Mouse (Mus musculus) MEL (cell line): ENCODE measurements around the gene Sox1. TPM values are rescaled to one million over a fixed set of nuclear protein-coding genes. Genes with fewer than 3 reads are reported as not detected.

Experiments
- DNase-seq: peaks from one replicate; pipeline ENCODE4 v3.0.0; 2011; ENCODE audit warnings: low read depth, low spot score
- H3K27ac ChIP-seq: 2 replicates; pipeline ENCODE4 v1.5.1; 2012; ENCODE audit warnings: low read depth, mild to moderate bottlenecking, control low read depth, low read length, moderate library complexity; ENCODE audit not compliant: control insufficient read depth
- H3K27me3 ChIP-seq, 2 experiments: fragments of 150-350 bp in 1 of 2; sonication (generic) in 1 of 2; 2 replicates each; pipeline ENCODE4 v1.6.1; 2012; ENCODE audit warnings: low read length in 2 of 2, mild to moderate bottlenecking in 2 of 2, improper control_type of control experiment in 1 of 2, moderate library complexity in 1 of 2; ENCODE audit not compliant: insufficient read depth in 2 of 2, control insufficient read depth in 1 of 2
- H3K36me3 ChIP-seq, 2 experiments: 2 replicates each; pipeline ENCODE4 v1.6.1; 2012 to 2014; ENCODE audit warnings: low read length in 2 of 2, improper control_type of control experiment in 1 of 2, inconsistent platforms in 1 of 2, mild to moderate bottlenecking in 1 of 2; ENCODE audit not compliant: insufficient read depth in 2 of 2, control insufficient read depth in 1 of 2
- H3K4me1 ChIP-seq, 2 experiments: fragments of 150-350 bp in 1 of 2; sonication (generic) in 1 of 2; 2 replicates each; pipeline ENCODE4 v1.6.1; 2012; ENCODE audit warnings: low read length in 2 of 2, improper control_type of control experiment in 1 of 2, mild to moderate bottlenecking in 1 of 2; ENCODE audit not compliant: insufficient read depth in 2 of 2, control insufficient read depth in 1 of 2
- H3K4me3 ChIP-seq, 2 experiments: fragments of 150-350 bp in 1 of 2; sonication (generic) in 1 of 2; 2 replicates each; pipeline ENCODE4 v1.5.1; 2012; ENCODE audit warnings: low read depth in 2 of 2, low read length in 2 of 2, mild to moderate bottlenecking in 2 of 2, moderate library complexity in 2 of 2, control low read depth in 1 of 2, improper control_type of control experiment in 1 of 2; ENCODE audit not compliant: control insufficient read depth in 1 of 2, insufficient read depth in 1 of 2
- H3K79me2 ChIP-seq: 2 replicates; pipeline ENCODE4 v1.6.1; 2012; ENCODE audit warnings: mild to moderate bottlenecking, low read length, moderate library complexity; ENCODE audit not compliant: control insufficient read depth, poor library complexity, insufficient read depth
- H3K9ac ChIP-seq: 2 replicates; pipeline ENCODE4 v1.6.1; 2012; ENCODE audit warnings: low read depth, mild to moderate bottlenecking, control low read depth, low read length, moderate library complexity; ENCODE audit not compliant: control insufficient read depth, poor library complexity, severe bottlenecking
- H3K9me3 ChIP-seq: fragments of 150-350 bp; sonication (generic); replicated peaks from 2 replicates; pipeline ENCODE4 v1.6.1; 2012; ENCODE audit warnings: mild to moderate bottlenecking, low read length, improper control_type of control experiment, moderate library complexity; ENCODE audit not compliant: insufficient read depth
- BHLHE40 ChIP-seq: IDR thresholded peaks from 2 replicates; pipeline ENCODE4 v1.6.1; 2012; ENCODE audit warnings: low read depth, mild to moderate bottlenecking, inconsistent platforms, low read length, improper control_type of control experiment, borderline replicate concordance
- CHD1 ChIP-seq: IDR thresholded peaks from 2 replicates; pipeline ENCODE4 v1.6.1; 2012; ENCODE audit warnings: low read depth, mild to moderate bottlenecking, inconsistent platforms, low read length, improper control_type of control experiment
- CHD2 ChIP-seq: IDR thresholded peaks from 2 replicates; pipeline ENCODE4 v1.6.1; 2011; ENCODE audit warnings: low read length, improper control_type of control experiment
- CTCF ChIP-seq, 3 experiments: IDR thresholded peaks in 2 of 3; conservative IDR thresholded peaks in 1 of 3; 2 replicates each; pipeline ENCODE4 v1.5.1; 2011 to 2012; ENCODE audit warnings: low read length in 3 of 3, low read depth in 2 of 3, mild to moderate bottlenecking in 2 of 3, improper control_type of control experiment in 1 of 3, inconsistent platforms in 1 of 3, mixed read lengths in 1 of 3, moderate library complexity in 1 of 3; ENCODE audit not compliant: control insufficient read depth in 1 of 3, insufficient read depth in 1 of 3, poor library complexity in 1 of 3, severe bottlenecking in 1 of 3
- E2F4 ChIP-seq: IDR thresholded peaks from 2 replicates; pipeline ENCODE4 v1.6.1; 2011; ENCODE audit warnings: low read depth, low read length, improper control_type of control experiment, borderline replicate concordance
- ELF1 ChIP-seq: IDR thresholded peaks from 2 replicates; pipeline ENCODE4 v1.6.1; 2014; ENCODE audit warnings: low read depth, mild to moderate bottlenecking, inconsistent platforms, low read length, improper control_type of control experiment, moderate library complexity
- HCFC1 ChIP-seq: IDR thresholded peaks from 2 replicates; pipeline ENCODE4 v1.6.1; 2012; ENCODE audit warnings: low read depth, mild to moderate bottlenecking, inconsistent platforms, low read length, improper control_type of control experiment, moderate library complexity
- JUND ChIP-seq: IDR thresholded peaks from 2 replicates; pipeline ENCODE4 v1.6.1; 2011; ENCODE audit warnings: low read depth, mild to moderate bottlenecking, improper control_type of control experiment, low read length
- KAT2A ChIP-seq: conservative IDR thresholded peaks from 2 replicates; pipeline ENCODE4 v1.6.1; 2012; ENCODE audit warnings: low read depth, low read length, improper control_type of control experiment, inconsistent platforms
- MAFK ChIP-seq: IDR thresholded peaks from 2 replicates; pipeline ENCODE4 v1.6.1; 2011; ENCODE audit warnings: low read depth, mild to moderate bottlenecking, low read length, improper control_type of control experiment, borderline replicate concordance
- MAX ChIP-seq: IDR thresholded peaks from 2 replicates; pipeline ENCODE4 v1.6.1; 2011; ENCODE audit warnings: low read length, improper control_type of control experiment
- NRF1 ChIP-seq: IDR thresholded peaks from 2 replicates; pipeline ENCODE4 v1.6.1; 2014; ENCODE audit warnings: low read depth, mild to moderate bottlenecking, inconsistent platforms, low read length, improper control_type of control experiment, moderate library complexity; ENCODE audit not compliant: poor library complexity, insufficient read depth, severe bottlenecking
- POLR2A ChIP-seq, 2 experiments: IDR thresholded peaks; 2 replicates each; pipeline ENCODE4 v1.6.1; 2011 to 2012; ENCODE audit warnings: low read length in 2 of 2, mild to moderate bottlenecking in 2 of 2, control low read depth in 1 of 2, improper control_type of control experiment in 1 of 2, low read depth in 1 of 2, moderate library complexity in 1 of 2; ENCODE audit not compliant: control insufficient read depth in 1 of 2, insufficient read depth in 1 of 2, poor library complexity in 1 of 2
- POLR2AphosphoS5 ChIP-seq: IDR thresholded peaks from 2 replicates; pipeline ENCODE4 v1.6.1; 2012; ENCODE audit warnings: low read depth, borderline replicate concordance, mild to moderate bottlenecking, inconsistent platforms, low read length, moderate library complexity, mixed read lengths
- RAD21 ChIP-seq: IDR thresholded peaks from 2 replicates; pipeline ENCODE4 v1.6.1; 2011; ENCODE audit warnings: mild to moderate bottlenecking, low read depth, low read length, improper control_type of control experiment
- SIN3A ChIP-seq: IDR thresholded peaks from 2 replicates; pipeline ENCODE4 v1.6.1; 2012; ENCODE audit warnings: low read length, improper control_type of control experiment, inconsistent platforms
- TAL1 ChIP-seq: IDR thresholded peaks from 2 replicates; pipeline ENCODE4 v1.6.1; 2012; ENCODE audit warnings: mild to moderate bottlenecking, inconsistent platforms, low read length, moderate library complexity, mixed read lengths
- TBP ChIP-seq: IDR thresholded peaks from 2 replicates; pipeline ENCODE4 v1.8.0; 2011; ENCODE audit warnings: low read depth, low read length, improper control_type of control experiment
- UBTF ChIP-seq: IDR thresholded peaks from 2 replicates; pipeline ENCODE4 v1.6.1; 2012; ENCODE audit warnings: low read depth, mild to moderate bottlenecking, inconsistent platforms, low read length, improper control_type of control experiment, moderate library complexity, borderline replicate concordance; ENCODE audit not compliant: insufficient read depth
- USF2 ChIP-seq, 2 experiments: IDR thresholded peaks; 2 replicates each; pipeline ENCODE4 v1.6.1; 2011 to 2012; ENCODE audit warnings: improper control_type of control experiment in 2 of 2, low read length in 2 of 2, borderline replicate concordance in 1 of 2, inconsistent platforms in 1 of 2, low read depth in 1 of 2, mild to moderate bottlenecking in 1 of 2; ENCODE audit not compliant: insufficient read depth in 1 of 2
- ZC3H11A ChIP-seq: IDR thresholded peaks from 2 replicates; pipeline ENCODE4 v1.6.1; 2012; ENCODE audit warnings: low read depth, mild to moderate bottlenecking, inconsistent platforms, low read length, improper control_type of control experiment
- ZKSCAN1 ChIP-seq: IDR thresholded peaks from 2 replicates; pipeline ENCODE4 v1.6.1; 2012; ENCODE audit warnings: low read depth, mild to moderate bottlenecking, inconsistent platforms, low read length, improper control_type of control experiment, moderate library complexity
- ZMIZ1 ChIP-seq: IDR thresholded peaks from 2 replicates; pipeline ENCODE4 v1.6.1; 2012; ENCODE audit warnings: low read depth, mild to moderate bottlenecking, inconsistent platforms, low read length, improper control_type of control experiment, moderate library complexity
- ZNF384 ChIP-seq: IDR thresholded peaks from 2 replicates; pipeline ENCODE4 v1.6.1; 2012; ENCODE audit warnings: low read depth, mild to moderate bottlenecking, inconsistent platforms, low read length, improper control_type of control experiment
- polyA plus RNA-seq, 2 experiments: library from polyadenylated mRNA; stranded (reverse) in 1 of 2; unstranded in 1 of 2; fragments of >175 nt in 1 of 2; fragments of >200 nt in 1 of 2; gene quantifications; 2 replicates each; pipeline versions ENCODE4 v1.2.1 to v1.2.4; 2012; ENCODE audit warnings: low replicate concordance in 2 of 2, low read depth in 1 of 2; ENCODE audit not compliant: insufficient read length in 2 of 2, insufficient read depth in 1 of 2, missing spikeins in 1 of 2
- total RNA-seq: library from RNA; depleted of rRNA; stranded (reverse); fragments of 300-350 nt; gene quantifications from 2 replicates; pipeline ENCODE4 v1.2.3, GENCODE M21; 2012

The Sox1 gene
- total and polyA plus RNA-seq, 3 experiments: not detected

- Histone ChIP-seq H3K27ac (no peak overlapping the region), H3K79me2 (no peaks in the 10 kb centered on the region), H3K36me3 (no peaks in the 10 kb centered on the region), H3K9me3 (no peaks in the 10 kb centered on the region), H3K27me3 (no peaks in the 10 kb centered on the region), H3K4me1 (no peaks in the 10 kb centered on the region), H3K9ac (no peak overlapping the region), H3K4me3 (no peak overlapping the region)
- TF ChIP-seq E2F4 (no peak), ELF1 (no peak), UBTF (no peak), POLR2AphosphoS5 (no peak), RAD21 (no peak), SIN3A (no peak), CHD2 (no peak), ZNF384 (no peak), MAFK (no peak), NRF1 (no peak), ZC3H11A (no peak), ZKSCAN1 (no peak), BHLHE40 (no peak), MAX (no peak), CHD1 (no peak)
- DNase-seq: no peak
Measured at GRCm38 (mm10) chr8:12349591-12349990, 45.5 kb upstream of the Sox1 start.

DNA sequence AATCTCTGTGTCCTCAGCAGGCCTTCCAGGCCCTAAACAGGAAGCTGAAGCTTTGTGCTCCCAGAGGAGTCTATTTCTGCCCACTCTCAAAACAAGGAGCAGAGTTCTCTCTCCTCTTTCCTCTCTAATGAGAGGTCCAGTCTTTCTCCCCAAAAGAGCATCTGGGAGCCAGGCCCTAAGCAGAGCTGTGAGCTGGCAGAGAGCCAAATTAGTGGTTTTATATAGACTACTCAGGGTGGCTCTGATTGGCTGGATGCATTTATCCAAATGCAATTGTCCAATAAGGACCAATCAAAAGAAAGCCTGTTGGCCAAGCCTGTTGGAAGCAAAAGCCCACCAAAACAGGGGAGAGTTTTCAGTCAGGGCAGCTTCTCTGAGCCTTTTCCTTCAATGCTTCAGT, 44.0 kb upstream of the Sox1 start:
- Histone ChIP-seq H3K4me3 (no peak overlapping the region), H3K79me2 (no peaks in the 10 kb centered on the region), H3K27ac (no peak overlapping the region), H3K27me3 (no peaks in the 10 kb centered on the region), H3K4me1 (no peaks in the 10 kb centered on the region), H3K36me3 (no peaks in the 10 kb centered on the region), H3K9me3 (no peaks in the 10 kb centered on the region), H3K9ac (no peak overlapping the region)
- no peak for DNase-seq
- TF ChIP-seq TAL1 (no peak), TBP (no peak), MAFK (no peak), POLR2A (IDR thresholded peaks at IDR 0.05; ENCODE audit: control insufficient read depth in 1 of 2, insufficient read depth in 1 of 2, low read depth in 1 of 2, low read length in 2 of 2, poor library complexity in 1 of 2) (no peak), JUND (no peak), ZNF384 (no peak), ZMIZ1 (no peak), HCFC1 (no peak), E2F4 (no peak), KAT2A (no peak), USF2 (IDR thresholded peaks at IDR 0.05; ENCODE audit: borderline replicate concordance in 1 of 2, insufficient read depth in 1 of 2, low read depth in 1 of 2, low read length in 2 of 2) (no peak), CTCF (IDR thresholded peaks at IDR 0.05 in 2 of 3, conservative IDR thresholded peaks at IDR 0.05 in 1 of 3; ENCODE audit: control insufficient read depth in 1 of 3, insufficient read depth in 1 of 3, low read depth in 2 of 3, low read length in 3 of 3, poor library complexity in 1 of 3, severe bottlenecking in 1 of 3) (no peak)
